Mouse (Mus musculus): ENCODE measurements at regions not wholly inside any gene's neighbourhood (a gene's known extent, or its start where the extent isn't known, plus 50 kb on each side); places are given as distances from the start of the nearest gene placed in this dataset.

- no peaks in the 10 kb centered on the region for H3K27me3 ChIP-seq
- H3K4me3 ChIP-seq: no peak overlapping the region
- H3K27ac ChIP-seq: no peak overlapping the region
- H3K4me2 ChIP-seq (replicated peaks): no peak overlapping the region
- H3K36me3 ChIP-seq: no peaks in the 10 kb centered on the region
- H3K9ac ChIP-seq: no peak overlapping the region
- no peak for ATAC-seq (ENCODE audit: insufficient number of reproducible peaks, insufficient read depth, low FRiP score, low TSS enrichment)
- H3K9me3 ChIP-seq: no peaks in the 10 kb centered on the region
- no peaks in the 10 kb centered on the region for H3K4me1 ChIP-seq
These were observed 82.0 kb upstream of the Cdkn2b start for GRCm38 (mm10) chr4:89392791-89393190.

GRCm38 (mm10) chr4:89391463-89392308 lies 80.8 kb upstream of the Cdkn2b start:
- no peaks in the 10 kb centered on the region for H3K4me1 ChIP-seq
- H3K27ac ChIP-seq: no peak overlapping the region
- ATAC-seq (ENCODE audit: insufficient number of reproducible peaks, insufficient read depth, low FRiP score, low TSS enrichment): no peak
- no peak overlapping the region for H3K4me3 ChIP-seq
- no peaks in the 10 kb centered on the region for H3K27me3 ChIP-seq
- H3K36me3 ChIP-seq: no peaks in the 10 kb centered on the region
- 84% methylated on average over 9 of the region's 9 CpGs for WGBS
- H3K9ac ChIP-seq: no peak overlapping the region
- no peak overlapping the region for H3K4me2 ChIP-seq (replicated peaks)
- H3K9me3 ChIP-seq: no peaks in the 10 kb centered on the region

- no peak for ATAC-seq (ENCODE audit: insufficient number of reproducible peaks, insufficient read depth, low FRiP score, low TSS enrichment)
- H3K36me3 ChIP-seq: no peaks in the 10 kb centered on the region
- no peaks in the 10 kb centered on the region for H3K4me1 ChIP-seq
- no peak overlapping the region for H3K27ac ChIP-seq
- H3K4me3 ChIP-seq: no peak overlapping the region
- H3K9me3 ChIP-seq: no peaks in the 10 kb centered on the region
- H3K9ac ChIP-seq: no peak overlapping the region
- H3K27me3 ChIP-seq: no peaks in the 10 kb centered on the region
- no peak overlapping the region for H3K4me2 ChIP-seq (replicated peaks)
- 88% methylated on average over 3 of the region's 3 CpGs for WGBS
These were observed 72.7 kb upstream of the Cdkn2b start for GRCm38 (mm10) chr4:89383548-89383947.

- ATAC-seq (ENCODE audit: insufficient number of reproducible peaks, insufficient read depth, low FRiP score, low TSS enrichment): no peak
- Histone ChIP-seq H3K9me3 (no peaks in the 10 kb centered on the region), H3K9ac (no peak overlapping the region), H3K27ac (no peak overlapping the region), H3K4me3 (no peak overlapping the region), H3K4me1 (no peaks in the 10 kb centered on the region), H3K27me3 (no peaks in the 10 kb centered on the region), H3K4me2 (replicated peaks) (no peak overlapping the region), H3K36me3 (no peaks in the 10 kb centered on the region)
- 89% methylated on average over 4 of the region's 4 CpGs for WGBS
These were observed 71.7 kb upstream of the Cdkn2b start for GRCm38 (mm10) chr4:89382434-89382976.

- Histone ChIP-seq H3K4me1 (no peaks in the 10 kb centered on the region), H3K4me2 (replicated peaks) (no peak overlapping the region), H3K9me3 (no peaks in the 10 kb centered on the region), H3K27me3 (no peaks in the 10 kb centered on the region), H3K4me3 (no peak overlapping the region), H3K27ac (no peak overlapping the region), H3K36me3 (no peaks in the 10 kb centered on the region), H3K9ac (no peak overlapping the region)
- WGBS: 84% methylated on average over 2 of the region's 2 CpGs
- no peak for ATAC-seq (ENCODE audit: insufficient number of reproducible peaks, insufficient read depth, low FRiP score, low TSS enrichment)
These were observed 70.9 kb upstream of the Cdkn2b start for GRCm38 (mm10) chr4:89381763-89382162.

GRCm38 (mm10) chr4:89381077-89381476 lies 70.2 kb upstream of the Cdkn2b start:
- Histone ChIP-seq H3K4me3 (no peak overlapping the region), H3K4me2 (replicated peaks) (no peak overlapping the region), H3K4me1 (no peaks in the 10 kb centered on the region), H3K9ac (no peak overlapping the region), H3K27me3 (no peaks in the 10 kb centered on the region), H3K27ac (no peak overlapping the region), H3K36me3 (no peaks in the 10 kb centered on the region), H3K9me3 (no peaks in the 10 kb centered on the region)
- no peak for ATAC-seq (ENCODE audit: insufficient number of reproducible peaks, insufficient read depth, low FRiP score, low TSS enrichment)
- 85% methylated on average over 5 of the region's 5 CpGs for WGBS

GRCm38 (mm10) chr4:89380330-89380945 lies 69.6 kb upstream of the Cdkn2b start:
- Histone ChIP-seq H3K4me3 (no peak overlapping the region), H3K27me3 (no peaks in the 10 kb centered on the region), H3K36me3 (no peaks in the 10 kb centered on the region), H3K9ac (no peak overlapping the region), H3K4me2 (replicated peaks) (no peak overlapping the region), H3K27ac (no peak overlapping the region), H3K9me3 (no peaks in the 10 kb centered on the region), H3K4me1 (no peaks in the 10 kb centered on the region)
- 94% methylated on average over 8 of the region's 8 CpGs for WGBS
- ATAC-seq (ENCODE audit: insufficient number of reproducible peaks, insufficient read depth, low FRiP score, low TSS enrichment): no peak

- Histone ChIP-seq H3K9me3 (no peaks in the 10 kb centered on the region), H3K9ac (no peak overlapping the region), H3K27ac (no peak overlapping the region), H3K27me3 (no peaks in the 10 kb centered on the region), H3K36me3 (no peaks in the 10 kb centered on the region), H3K4me3 (no peak overlapping the region), H3K4me1 (no peaks in the 10 kb centered on the region), H3K4me2 (replicated peaks) (no peak overlapping the region)
- 85% methylated on average over 6 of the region's 6 CpGs for WGBS
- no peak for ATAC-seq (ENCODE audit: insufficient number of reproducible peaks, insufficient read depth, low FRiP score, low TSS enrichment)
These were observed 68.9 kb upstream of the Cdkn2b start for GRCm38 (mm10) chr4:89379622-89380329.

- no peak for ATAC-seq (ENCODE audit: insufficient number of reproducible peaks, insufficient read depth, low FRiP score, low TSS enrichment)
- H3K4me1 ChIP-seq: no peaks in the 10 kb centered on the region
- 75% methylated on average over 6 of the region's 6 CpGs for WGBS
These were observed 61.8 kb upstream of the Cdkn2b start for GRCm38 (mm10) chr4:89372631-89373030.

GRCm38 (mm10) chr4:89368850-89369524 lies 58.1 kb upstream of the Cdkn2b start:
- no peak for ATAC-seq (ENCODE audit: insufficient number of reproducible peaks, insufficient read depth, low FRiP score, low TSS enrichment)
- WGBS: 86% methylated on average over 12 of the region's 12 CpGs
- Histone ChIP-seq H3K27ac (no peak overlapping the region), H3K9me3 (no peaks in the 10 kb centered on the region), H3K27me3 (no peaks in the 10 kb centered on the region), H3K4me1 (no peaks in the 10 kb centered on the region), H3K4me2 (replicated peaks) (no peak overlapping the region), H3K4me3 (no peak overlapping the region), H3K9ac (no peak overlapping the region), H3K36me3 (no peaks in the 10 kb centered on the region)

More at GRCm38 (mm10) chr4:89372631-89373030, 61.8 kb upstream of the Cdkn2b start:
- Histone ChIP-seq H3K27ac (no peak overlapping the region), H3K4me3 (no peak overlapping the region), H3K9me3 (no peaks in the 10 kb centered on the region), H3K9ac (no peak overlapping the region), H3K36me3 (no peaks in the 10 kb centered on the region), H3K27me3 (no peaks in the 10 kb centered on the region), H3K4me2 (replicated peaks) (no peak overlapping the region)

GRCm38 (mm10) chr4:89366581-89367141 lies 55.8 kb upstream of the Cdkn2b start:
- Histone ChIP-seq H3K27me3 (no peaks in the 10 kb centered on the region), H3K4me2 (replicated peaks) (no peak overlapping the region), H3K4me1 (no peaks in the 10 kb centered on the region), H3K4me3 (no peak overlapping the region), H3K9ac (no peak overlapping the region), H3K27ac (no peak overlapping the region), H3K36me3 (no peaks in the 10 kb centered on the region), H3K9me3 (no peaks in the 10 kb centered on the region)
- ATAC-seq (ENCODE audit: insufficient number of reproducible peaks, insufficient read depth, low FRiP score, low TSS enrichment): no peak
- WGBS: 65% methylated on average over 10 of the region's 10 CpGs
